Mouse (Mus musculus) adrenal gland, adult 8-10 months (tissue): ENCODE results near the gene Ywhag. TPM values are rescaled to one million over a fixed set of nuclear protein-coding genes. Genes with fewer than 3 reads are reported as not detected.
A peak's percentile ranks its signal among the peaks of the same experiment; 100 is the strongest.

Source experiments
- DNase-seq: peaks from one replicate; pipeline ENCODE4 v3.0.0; 2022
- total RNA-seq, 4 experiments: library from RNA; stranded (reverse); gene quantifications; 2 replicates each; pipeline ENCODE4 v1.2.4; 2022

The Ywhag gene
- total RNA-seq, 4 experiments from 2014 or later: 434 to 601 (median 481) TPM

GRCm38 (mm10) chr5:135910813-135911212 is 23.6 kb downstream of the Ywhag start:
- DNase-seq: no peak

GRCm38 (mm10) chr5:135909646-135910045 is 24.8 kb downstream of the Ywhag start:
- no peak for DNase-seq

GRCm38 (mm10) chr5:135908989-135909388 is 25.4 kb downstream of the Ywhag start:
- no peak for DNase-seq

- DNase-seq: no peak
Measured at GRCm38 (mm10) chr5:135908185-135908584, 26.2 kb downstream of the Ywhag start.

GRCm38 (mm10) chr5:135907256-135907655 is 27.2 kb downstream of the Ywhag start:
- DNase-seq: peak; percentile 83

- no peak for DNase-seq
Measured at GRCm38 (mm10) chr5:135906846-135907245, 27.6 kb downstream of the Ywhag start.

GRCm38 (mm10) chr5:135905320-135906225 is 28.8 kb downstream of the Ywhag start:
- DNase-seq: no peak

GRCm38 (mm10) chr5:135904259-135904658 is 30.2 kb downstream of the Ywhag start:
- DNase-seq: no peak

- peak; percentile 92 for DNase-seq
Measured at GRCm38 (mm10) chr5:135903551-135904151, 30.8 kb downstream of the Ywhag start.

- DNase-seq: no peak
Measured at GRCm38 (mm10) chr5:135903058-135903457, 31.4 kb downstream of the Ywhag start.

GRCm38 (mm10) chr5:135901354-135902095 is 32.9 kb downstream of the Ywhag start:
- no peak for DNase-seq

GRCm38 (mm10) chr5:135900701-135901100 is 33.7 kb downstream of the Ywhag start:
- DNase-seq: no peak

- DNase-seq: no peak
Measured at GRCm38 (mm10) chr5:135899833-135900232, 34.6 kb downstream of the Ywhag start.

GRCm38 (mm10) chr5:135898995-135899394 is 35.4 kb downstream of the Ywhag start:
- no peak for DNase-seq

- DNase-seq: no peak
Measured at GRCm38 (mm10) chr5:135898028-135898427, 36.4 kb downstream of the Ywhag start.

GRCm38 (mm10) chr5:135894958-135895357 is 39.5 kb downstream of the Ywhag start:
- DNase-seq: no peak

- no peak for DNase-seq
Measured at GRCm38 (mm10) chr5:135892589-135893351, 41.6 kb downstream of the Ywhag start.

- no peak for DNase-seq
Measured at GRCm38 (mm10) chr5:135890920-135891319, 43.5 kb downstream of the Ywhag start.

GRCm38 (mm10) chr5:135890323-135890722 is 44.1 kb downstream of the Ywhag start:
- DNase-seq: no peak

GRCm38 (mm10) chr5:135888405-135889215 is 45.8 kb downstream of the Ywhag start:
- DNase-seq: no peak

- peak; percentile 89 for DNase-seq
Measured at GRCm38 (mm10) chr5:135887675-135888102, 46.7 kb downstream of the Ywhag start, which contains the start of gene Hspb1. TSS of gene Hspb1 (plus strand) at chr5:135887919.
